Mouse (Mus musculus) hindbrain, postnatal 0 days (tissue): ENCODE data around the gene Trim46. TPM values are rescaled to one million over a fixed set of nuclear protein-coding genes. Genes with fewer than 3 reads are reported as not detected.

Experiments
- ATAC-seq: fragments of 200-750 bp; cut with Nextera tagmentation; 2 replicates; pipeline ENCODE4 v1.8.0; 2017; ENCODE audit warnings: mild to moderate bottlenecking, moderate TSS enrichment, moderate library complexity
- DNase-seq: peaks from one replicate; pipeline ENCODE4 v3.0.0-alpha.2; 2015; ENCODE audit warnings: low spot score
- H3K27ac ChIP-seq: fragments of 300-500 bp; sonication (generic); 2 replicates; pipeline ENCODE4 v1.5.1; 2014; ENCODE audit warnings: mild to moderate bottlenecking
- H3K27me3 ChIP-seq: fragments of 300-500 bp; sonication (generic); 2 replicates; pipeline ENCODE4 v1.6.1; 2014; ENCODE audit warnings: low read length, mixed read lengths; ENCODE audit not compliant: insufficient read depth
- H3K36me3 ChIP-seq: fragments of 300-500 bp; sonication (generic); 2 replicates; pipeline ENCODE4 v1.6.1; 2014; ENCODE audit warnings: low read length, mixed read lengths; ENCODE audit not compliant: insufficient read depth
- H3K4me1 ChIP-seq: fragments of 300-500 bp; sonication (generic); 2 replicates; pipeline ENCODE4 v1.6.1; 2014; ENCODE audit warnings: antibody characterized with exemption, low read length, mixed read lengths; ENCODE audit not compliant: insufficient read depth
- H3K4me2 ChIP-seq: fragments of 300-500 bp; sonication (generic); 2 replicates; pipeline ENCODE4 v1.6.1; 2014; ENCODE audit warnings: low read depth, mild to moderate bottlenecking, low read length, moderate library complexity, mixed read lengths
- H3K4me3 ChIP-seq: fragments of 300-500 bp; sonication (generic); 2 replicates; pipeline ENCODE4 v1.5.1; 2014; ENCODE audit warnings: low read length
- H3K9ac ChIP-seq: fragments of 300-500 bp; sonication (generic); replicated peaks from 2 replicates; pipeline ENCODE4 v1.6.1; 2014; ENCODE audit warnings: mild to moderate bottlenecking, low read length, moderate library complexity, mixed read lengths
- H3K9me3 ChIP-seq: fragments of 300-500 bp; sonication (generic); 2 replicates; pipeline ENCODE4 v1.6.1; 2016; ENCODE audit warnings: low read length, mixed read lengths
- CTCF ChIP-seq: IDR thresholded peaks from 2 replicates; pipeline ENCODE4 v1.5.1; 2016; ENCODE audit warnings: antibody characterized with exemption, control low read depth, low read depth
- WGBS: fragments of 180-500 bp; shearing (Covaris S2); extraction: QIAGEN DNeasy Blood & Tissue Kit; methylation state at CpG from one replicate; pipeline ENCODE4 v1.1.7; 2014; 5-methylcytosine and 5-hydroxymethylcytosine counted together
- microRNA counts: library from miRNA; unstranded; fragments of <30 nt; microRNA quantifications from one replicate; lab custom pipeline; 2015
- microRNA-seq, 2 experiments: library from miRNA; unstranded; fragments of <30 nt; microRNA quantifications; one replicate each; pipeline ENCODE4; 2016
- polyA plus RNA-seq: library from polyadenylated mRNA; unstranded; fragments of >200 nt; fragmentation: Nextera tagmentation; extraction: Ambion mirVana; gene quantifications from 2 replicates; pipeline ENCODE4 v1.2.1, GENCODE M21; 2015
- total RNA-seq: library from RNA; depleted of rRNA; stranded (reverse); fragments of >200 nt; gene quantifications from 2 replicates; pipeline ENCODE4 v1.2.3, GENCODE M21; 2014; rRNA removed

Gene Trim46
- total and polyA plus RNA-seq, 2 experiments from 2014 or later = 49.8 to 97.9 TPM

- WGBS = 35% methylated on average over 23 of the region's 23 CpGs
- H3K9me3 ChIP-seq = no peaks in the 10 kb centered on the region
- no peak for DNase-seq
- no peak for ATAC-seq
- peaks cover 4% of the 10 kb centered on the region; the same call in 1 of the 2 replicates for H3K36me3 ChIP-seq
- H3K4me1 ChIP-seq = 0 out of 2 replicates have a peak, but pooled peaks cover 6% of the 10 kb centered on the region
- no peak for TF ChIP-seq CTCF
- H3K4me3 ChIP-seq = no peak overlapping the region
- no peaks in the 10 kb centered on the region for H3K27me3 ChIP-seq
- no peak overlapping the region for H3K27ac ChIP-seq
- H3K9ac ChIP-seq = no peak overlapping the region
- H3K4me2 ChIP-seq = no peak overlapping the region
Observed at GRCm38 (mm10) chr3:89187197-89187596, 58.9 kb downstream of the Trim46 start.

MicroRNAs encoded within 50 kb of the gene (microRNA counts, 519-probe panel; counts per million panel counts)
- microRNA mmu-miR-92b (lab: Ali Mortazavi, UCI) = 3,155 counts per million, percentile 52 among the panel's probes with 10 or more counts

Small RNA genes lying within 50 kb of the gene (microRNA-seq; reads per million reads assigned to microRNA genes)
- 2,867 to 3,418 reads per million in 2 experiments for gene Mir92b

Other genes starting within 250 kb of the Trim46 start
- gene Rusc1, start 153.0 kb downstream of the Trim46 start, total RNA-seq = 190 and 197 TPM in 2 replicates
- gene Rusc1, start 153.0 kb downstream of the Trim46 start, polyA plus RNA-seq = 86.0 and 95.6 TPM in 2 replicates
- not detected in 2 replicates for gene Gm43738, start 145.2 kb downstream of the Trim46 start, total RNA-seq
- not detected in 2 replicates for gene Gm43738, start 145.2 kb downstream of the Trim46 start, polyA plus RNA-seq
- gene Fdps, start 144.3 kb downstream of the Trim46 start, total RNA-seq = 340 and 366 TPM in 2 replicates
- gene Fdps, start 144.3 kb downstream of the Trim46 start, polyA plus RNA-seq = 310 and 341 TPM in 2 replicates
- not detected in 2 replicates for gene Pklr, start 110.2 kb downstream of the Trim46 start, total RNA-seq
- gene Pklr, start 110.2 kb downstream of the Trim46 start, polyA plus RNA-seq = 0.10 and 0.21 TPM in 2 replicates
- 83.8 and 85.7 TPM in 2 replicates for gene Hcn3, start 86.1 kb downstream of the Trim46 start, total RNA-seq
- 33.5 and 38.1 TPM in 2 replicates for gene Hcn3, start 86.1 kb downstream of the Trim46 start, polyA plus RNA-seq
- 36.3 and 43.1 TPM in 2 replicates for gene Clk2, start 81.5 kb downstream of the Trim46 start, total RNA-seq
- gene Clk2, start 81.5 kb downstream of the Trim46 start, polyA plus RNA-seq = 13.3 and 13.7 TPM in 2 replicates
- gene Scamp3, start 68.8 kb downstream of the Trim46 start, total RNA-seq = 60.4 and 77.5 TPM in 2 replicates
- gene Scamp3, start 68.8 kb downstream of the Trim46 start, polyA plus RNA-seq = 139 and 143 TPM in 2 replicates
- 15.2 and 19.7 TPM in 2 replicates for gene Fam189b, start 63.2 kb downstream of the Trim46 start, total RNA-seq
- gene Fam189b, start 63.2 kb downstream of the Trim46 start, polyA plus RNA-seq = 29.1 and 29.2 TPM in 2 replicates
- 62.5 and 77.4 TPM in 2 replicates for gene Gba, start 43.4 kb downstream of the Trim46 start, total RNA-seq
- 45.8 and 46.8 TPM in 2 replicates for gene Gba, start 43.4 kb downstream of the Trim46 start, polyA plus RNA-seq
- gene Thbs3, start 31.1 kb downstream of the Trim46 start, total RNA-seq = 29.4 and 37.9 TPM in 2 replicates
- gene Thbs3, start 31.1 kb downstream of the Trim46 start, polyA plus RNA-seq = 36.8 and 37.2 TPM in 2 replicates
- 103 and 130 TPM in 2 replicates for gene Mtx1, start 19.2 kb downstream of the Trim46 start, total RNA-seq
- 186 TPM in 2 replicates for gene Mtx1, start 19.2 kb downstream of the Trim46 start, polyA plus RNA-seq
- 1.9 TPM in 2 replicates for gene Muc1, start 17.3 kb downstream of the Trim46 start, total RNA-seq
- gene Muc1, start 17.3 kb downstream of the Trim46 start, polyA plus RNA-seq = 0.82 and 1.5 TPM in 2 replicates
- gene Krtcap2, start 343 bp downstream of the Trim46 start, total RNA-seq = 74.9 and 111 TPM in 2 replicates
- gene Krtcap2, start 343 bp downstream of the Trim46 start, polyA plus RNA-seq = 250 and 268 TPM in 2 replicates
- 295 and 347 TPM in 2 replicates for gene Dpm3, start 13.0 kb upstream of the Trim46 start, total RNA-seq
- gene Dpm3, start 13.0 kb upstream of the Trim46 start, polyA plus RNA-seq = 95.5 and 97.8 TPM in 2 replicates
- gene Slc50a1, start 24.3 kb upstream of the Trim46 start, total RNA-seq = 30.1 and 30.8 TPM in 2 replicates
- gene Slc50a1, start 24.3 kb upstream of the Trim46 start, polyA plus RNA-seq = 47.2 and 49.1 TPM in 2 replicates
- 3.9 and 5.9 TPM in 2 replicates for gene Efna1, start 34.8 kb upstream of the Trim46 start, total RNA-seq
- 7.4 and 10.9 TPM in 2 replicates for gene Efna1, start 34.8 kb upstream of the Trim46 start, polyA plus RNA-seq
- gene Efna3, start 76.7 kb upstream of the Trim46 start, total RNA-seq = 107 and 171 TPM in 2 replicates
- gene Efna3, start 76.7 kb upstream of the Trim46 start, polyA plus RNA-seq = 57.0 and 61.4 TPM in 2 replicates
- gene Efna4, start 91.7 kb upstream of the Trim46 start, total RNA-seq = 7.6 and 9.6 TPM in 2 replicates
- 3.5 and 4.2 TPM in 2 replicates for gene Efna4, start 91.7 kb upstream of the Trim46 start, polyA plus RNA-seq
- 94.4 and 107 TPM in 2 replicates for gene Adam15, start 103.7 kb upstream of the Trim46 start, total RNA-seq
- gene Adam15, start 103.7 kb upstream of the Trim46 start, polyA plus RNA-seq = 67.6 and 73.2 TPM in 2 replicates
- gene Dcst2, start 115.7 kb upstream of the Trim46 start, total RNA-seq = 0.07 and 0.31 TPM in 2 replicates
- gene Dcst2, start 115.7 kb upstream of the Trim46 start, polyA plus RNA-seq = 0.20 and 0.42 TPM in 2 replicates
- gene Dcst1, start 118.9 kb upstream of the Trim46 start, total RNA-seq = 0.05 TPM in 1 of 2 replicates, not detected in the other
- gene Dcst1, start 118.9 kb upstream of the Trim46 start, polyA plus RNA-seq = 1.00 and 1.1 TPM in 2 replicates
- 3.7 and 5.4 TPM in 2 replicates for gene Zbtb7b, start 148.5 kb upstream of the Trim46 start, total RNA-seq
- gene Zbtb7b, start 148.5 kb upstream of the Trim46 start, polyA plus RNA-seq = 0.73 and 0.82 TPM in 2 replicates
- gene Lenep, start 156.5 kb upstream of the Trim46 start, total RNA-seq = not detected in 2 replicates
- gene Lenep, start 156.5 kb upstream of the Trim46 start, polyA plus RNA-seq = not detected in 2 replicates
- gene Flad1, start 165.6 kb upstream of the Trim46 start, total RNA-seq = 32.1 and 40.7 TPM in 2 replicates
- 23.8 and 26.8 TPM in 2 replicates for gene Flad1, start 165.6 kb upstream of the Trim46 start, polyA plus RNA-seq
- 43.6 and 45.6 TPM in 2 replicates for gene Cks1b, start 172.1 kb upstream of the Trim46 start, total RNA-seq
- gene Cks1b, start 172.1 kb upstream of the Trim46 start, polyA plus RNA-seq = 103 and 107 TPM in 2 replicates
- 29.6 and 33.4 TPM in 2 replicates for gene Shc1, start 172.1 kb upstream of the Trim46 start, total RNA-seq
- 12.8 and 13.9 TPM in 2 replicates for gene Shc1, start 172.1 kb upstream of the Trim46 start, polyA plus RNA-seq
- gene Pygo2, start 183.9 kb upstream of the Trim46 start, total RNA-seq = 74.1 and 74.7 TPM in 2 replicates
- gene Pygo2, start 183.9 kb upstream of the Trim46 start, polyA plus RNA-seq = 28.8 and 31.0 TPM in 2 replicates
- gene Pbxip1, start 190.4 kb upstream of the Trim46 start, total RNA-seq = 22.5 and 33.6 TPM in 2 replicates
- gene Pbxip1, start 190.4 kb upstream of the Trim46 start, polyA plus RNA-seq = 28.5 and 31.3 TPM in 2 replicates
- gene Pmvk, start 208.2 kb upstream of the Trim46 start, total RNA-seq = 65.4 and 74.2 TPM in 2 replicates
- gene Pmvk, start 208.2 kb upstream of the Trim46 start, polyA plus RNA-seq = 117 and 120 TPM in 2 replicates